ENCODE assay signal across 12 mouse cellular contexts in the genomic region with DNA sequence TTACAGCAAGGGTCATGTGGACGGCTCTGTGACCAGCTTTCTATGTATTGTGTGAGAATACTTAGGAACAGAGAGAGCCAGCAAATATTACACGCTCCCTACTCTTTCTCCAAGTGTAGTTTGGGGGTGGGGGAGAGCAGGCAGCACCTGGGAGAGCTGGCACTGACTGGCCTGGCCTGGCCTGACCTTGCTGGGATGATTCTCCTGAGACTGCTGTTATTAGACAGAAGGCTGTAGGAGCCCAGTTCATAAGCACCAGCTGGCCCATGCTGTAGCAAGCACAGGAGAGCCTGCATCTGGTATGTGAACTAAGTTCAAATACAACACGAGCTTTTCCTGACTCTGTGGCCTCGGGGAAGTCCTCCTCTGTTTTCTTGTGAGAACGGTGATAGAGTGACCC. TPM values are rescaled to one million over a fixed set of nuclear protein-coding genes. Genes with fewer than 3 reads are reported as not detected.
A peak's percentile ranks its signal among the peaks of the same experiment; 100 is the strongest.
DNase-seq lines count a peak whose midpoint lies in the region; ATAC-seq and TF ChIP-seq lines count a peak whose summit lies in the region.
"Had no signal": no experiment of that assay in that cellular context is flagged by ENCODE, and none has a peak within 500 bp of the region (broad histone marks: within the 10 kb centered on the region; RNA-seq: fewer than 3 reads in every experiment).

No protein-coding gene starts in this region.

- H3K9me3 ChIP-seq in kidney, embryonic 14.5 days (ENCODE audit: control insufficient read depth, low read length), result no peaks in the 10 kb centered on the region
- H3K9me3 ChIP-seq in neural tube, embryonic 11.5 days (ENCODE audit: control insufficient read depth, low read length), result no peaks in the 10 kb centered on the region
- no peaks in the 10 kb centered on the region for H3K9me3 ChIP-seq in hindbrain, embryonic 16.5 days (ENCODE audit: control insufficient read depth, low read length)
- H3K9me3 ChIP-seq in liver, embryonic 11.5 days (ENCODE audit: control insufficient read depth, low read length), result no peaks in the 10 kb centered on the region
- H3K9me3 ChIP-seq: liver, embryonic 13.5 days had no signal

- no peaks in the 10 kb centered on the region for H3K36me3 ChIP-seq in kidney, embryonic 14.5 days (ENCODE audit: control insufficient read depth, insufficient read depth, low read length)
- H3K36me3 ChIP-seq in kidney, adult 2 months (ENCODE audit: control insufficient read depth, insufficient read depth, low read length), result no peaks in the 10 kb centered on the region
- no peaks in the 10 kb centered on the region for H3K36me3 ChIP-seq in neural tube, embryonic 11.5 days (ENCODE audit: control insufficient read depth, insufficient read depth, low read length)
- no peaks in the 10 kb centered on the region for H3K36me3 ChIP-seq in hindbrain, embryonic 16.5 days (ENCODE audit: control insufficient read depth, insufficient read depth, low read length)
- no peaks in the 10 kb centered on the region for H3K36me3 ChIP-seq in liver, embryonic 11.5 days (ENCODE audit: control insufficient read depth, insufficient read depth, low read length)
- H3K36me3 ChIP-seq: liver, embryonic 13.5 days had no signal

- 28% methylated on average over 5 of the region's 5 CpGs for WGBS in kidney, embryonic 14.5 days
- WGBS in kidney, adult 2 months, result 42% methylated on average over 5 of the region's 5 CpGs
- WGBS in neural tube, embryonic 11.5 days, result 48% methylated on average over 5 of the region's 5 CpGs
- WGBS in hindbrain, embryonic 16.5 days, result 46% methylated on average over 5 of the region's 5 CpGs
- 64% methylated on average over 5 of the region's 5 CpGs for WGBS in liver, embryonic 11.5 days

- no peaks in the 10 kb centered on the region for H3K27me3 ChIP-seq in kidney, embryonic 14.5 days (ENCODE audit: control insufficient read depth, insufficient read depth, low read length)
- H3K27me3 ChIP-seq in kidney, adult 2 months (replicated peaks; ENCODE audit: control insufficient read depth, insufficient read depth, low read length), result no peaks in the 10 kb centered on the region
- no peaks in the 10 kb centered on the region for H3K27me3 ChIP-seq in neural tube, embryonic 11.5 days (ENCODE audit: control insufficient read depth, insufficient read depth, low read length)
- no peaks in the 10 kb centered on the region for H3K27me3 ChIP-seq in hindbrain, embryonic 16.5 days (replicated peaks; ENCODE audit: control insufficient read depth, insufficient read depth, low read length)
- no peaks in the 10 kb centered on the region for H3K27me3 ChIP-seq in liver, embryonic 11.5 days (replicated peaks; ENCODE audit: control insufficient read depth, insufficient read depth, low read length)
- H3K27me3 ChIP-seq: liver, embryonic 13.5 days had no signal

- H3K4me1 ChIP-seq in kidney, embryonic 14.5 days (ENCODE audit: control insufficient read depth, insufficient read depth, low read length), result peaks cover 65% of the 10 kb centered on the region
- no peaks in the 10 kb centered on the region for H3K4me1 ChIP-seq in kidney, adult 2 months (ENCODE audit: control insufficient read depth, insufficient read depth, low read length)
- H3K4me1 ChIP-seq in neural tube, embryonic 11.5 days (ENCODE audit: control insufficient read depth, insufficient read depth, low read length), result peaks cover 49% of the 10 kb centered on the region
- peaks cover 63% of the 10 kb centered on the region for H3K4me1 ChIP-seq in hindbrain, embryonic 16.5 days (ENCODE audit: control insufficient read depth, insufficient read depth, low read depth, low read length)
- H3K4me1 ChIP-seq in liver, embryonic 11.5 days (replicated peaks; ENCODE audit: control insufficient read depth, insufficient read depth, low read length), result peaks cover 34% of the 10 kb centered on the region

- no peak for TF ChIP-seq CTCF in kidney, adult 2 months (conservative IDR thresholded peaks at IDR 0.05; ENCODE audit: insufficient read depth, insufficient read length, low read depth, low read length)

- no peak for DNase-seq in kidney, adult 2 months
- no peak for DNase-seq in neural tube, embryonic 11.5 days (ENCODE audit: low spot score)
- DNase-seq in neural tube, embryonic 10.5 days (ENCODE audit: extremely low spot score, low spot score), result no peak
- peak; percentile 15 for DNase-seq in skeletal muscle tissue, adult 2 months (ENCODE audit: low read depth, low spot score)
- no peak for DNase-seq in liver, embryonic 11.5 days (ENCODE audit: low spot score)
- no peak for DNase-seq in thymus, postnatal 0 days (ENCODE audit: low spot score)
- DNase-seq: cerebellum, adult 9-10 months; gastrocnemius, postnatal 10 days; liver, embryonic 13.5 days had no signal

- no peak for ATAC-seq in kidney, embryonic 14.5 days (ENCODE audit: low FRiP score, low TSS enrichment)
- ATAC-seq in neural tube, embryonic 11.5 days (ENCODE audit: insufficient read depth, low FRiP score, low TSS enrichment), result no peak
- ATAC-seq in hindbrain, embryonic 16.5 days, result no peak
- ATAC-seq in liver, embryonic 11.5 days (replicated peaks; ENCODE audit: low FRiP score), result no peak
- ATAC-seq: CD4-positive, CD25-positive, alpha-beta regulatory T cell, adult 4 months had no signal

- H3K4me3 ChIP-seq in kidney, embryonic 14.5 days (ENCODE audit: low read length), result no peak overlapping the region
- no peak overlapping the region for H3K4me3 ChIP-seq in kidney, adult 2 months (ENCODE audit: insufficient read depth, low read depth, low read length)
- H3K4me3 ChIP-seq in neural tube, embryonic 11.5 days (ENCODE audit: low read depth, low read length), result no peak overlapping the region
- H3K4me3 ChIP-seq in hindbrain, embryonic 16.5 days (ENCODE audit: low read length), result no peak overlapping the region
- H3K4me3 ChIP-seq in liver, embryonic 11.5 days (ENCODE audit: low read depth, low read length), result no peak overlapping the region
- H3K4me3 ChIP-seq: liver, embryonic 13.5 days had no signal

- no peak overlapping the region for H3K4me2 ChIP-seq in kidney, embryonic 14.5 days (replicated peaks; ENCODE audit: low read depth, low read length)
- H3K4me2 ChIP-seq in neural tube, embryonic 11.5 days (ENCODE audit: low read depth), result no peak overlapping the region
- H3K4me2 ChIP-seq in hindbrain, embryonic 16.5 days (ENCODE audit: low read length), result no peak overlapping the region
- no peak overlapping the region for H3K4me2 ChIP-seq in liver, embryonic 11.5 days
- H3K4me2 ChIP-seq: liver, embryonic 13.5 days had no signal

- no peak for TF ChIP-seq POLR2A in kidney, adult 2 months (IDR thresholded peaks at IDR 0.05; ENCODE audit: low read depth, low read length)

- H3K9ac ChIP-seq in kidney, embryonic 14.5 days (ENCODE audit: low read depth, low read length), result no peak overlapping the region
- H3K9ac ChIP-seq in neural tube, embryonic 11.5 days (ENCODE audit: low read length), result peak overlapping the region; percentile 3; the same call in 1 of the 2 replicates
- 0 out of 2 replicates have a peak overlapping the region, but pooled peaks have one; percentile 29 for H3K9ac ChIP-seq in hindbrain, embryonic 16.5 days (ENCODE audit: low read depth, low read length)
- H3K9ac ChIP-seq in liver, embryonic 11.5 days (ENCODE audit: low read depth, low read length), result no peak overlapping the region
- H3K9ac ChIP-seq: liver, embryonic 13.5 days had no signal

- H3K27ac ChIP-seq in kidney, embryonic 14.5 days (ENCODE audit: low read depth, low read length), result peak overlapping the region; percentile 61; the same call in 1 of the 2 replicates
- H3K27ac ChIP-seq in kidney, adult 2 months (ENCODE audit: insufficient read depth, low read depth, low read length), result no peak overlapping the region
- peak overlapping the region; percentile 58 for H3K27ac ChIP-seq in neural tube, embryonic 11.5 days (ENCODE audit: low read depth, low read length)
- no peak overlapping the region; the same call in 1 of the 2 replicates for H3K27ac ChIP-seq in hindbrain, embryonic 16.5 days (ENCODE audit: low read depth, low read length)
- H3K27ac ChIP-seq in liver, embryonic 11.5 days (ENCODE audit: low read depth, low read length), result no peak overlapping the region
- H3K27ac ChIP-seq: liver, embryonic 13.5 days had no signal

RNA-seq across cellular contexts. Expression of a gene that starts 38.7 kb away (rescaled TPM):
- 46.6 and 50.2 TPM in 2 replicates for polyA plus RNA-seq in kidney, embryonic 14.5 days (2014; fragmentation: Nextera tagmentation; extraction: Ambion mirVana)
- 64.6 and 69.5 TPM in 2 replicates for polyA plus RNA-seq in kidney, adult 2 months (2012; rRNA removed)
- 109 and 123 TPM in 2 replicates for polyA plus RNA-seq in neural tube, embryonic 11.5 days (2014; fragmentation: Nextera tagmentation; extraction: Ambion mirVana)
- polyA plus RNA-seq in hindbrain, embryonic 16.5 days (2015; fragmentation: Nextera tagmentation; extraction: Ambion mirVana), result 19.9 and 23.5 TPM in 2 replicates
- polyA plus RNA-seq in liver, embryonic 11.5 days (2014; fragmentation: Nextera tagmentation; extraction: Ambion mirVana), result 39.3 and 40.4 TPM in 2 replicates
- 42.9 and 44.9 TPM in 2 replicates for polyA plus RNA-seq in thymus, postnatal 0 days (2015; fragmentation: Nextera tagmentation; extraction: Ambion mirVana)

Comparison
In these comparisons a context has a peak if more than half of its experiments do, and no peak if none do; other contexts are left out.
1. H3K27ac ChIP-seq: peak in kidney, embryonic 14.5 days (single experiment) and neural tube, embryonic 11.5 days (single experiment); none in kidney, adult 2 months (single experiment), hindbrain, embryonic 16.5 days (single experiment) and liver, embryonic 11.5 days (single experiment).
2. H3K9ac ChIP-seq: peak in neural tube, embryonic 11.5 days (single experiment) and hindbrain, embryonic 16.5 days (single experiment); none in kidney, embryonic 14.5 days (single experiment) and liver, embryonic 11.5 days (single experiment).